Mouse (Mus musculus) heart, postnatal 0 days (tissue): ENCODE measurements at regions not wholly inside any gene's neighbourhood (a gene's known extent, or its start where the extent isn't known, plus 50 kb on each side); places are given as distances from the start of the nearest gene placed in this dataset.

Experiments used
- CTCF ChIP-seq: IDR thresholded peaks from 2 replicates; pipeline ENCODE4 v1.5.1; 2016; ENCODE audit warnings: antibody characterized with exemption, control low read depth, low read depth
- EP300 ChIP-seq: IDR thresholded peaks from 2 replicates; pipeline ENCODE4 v1.6.1; 2016; ENCODE audit warnings: antibody characterized with exemption, low read depth

- TF ChIP-seq CTCF (no peak), EP300 (no peak)
These were observed 233.5 kb downstream of the Irs2 start for GRCm38 (mm10) chr8:10774778-10775177.
